Mouse (Mus musculus) MEL (cell line): ENCODE measurements at regions not wholly inside any gene's neighbourhood (a gene's known extent, or its start where the extent isn't known, plus 50 kb on each side); places are given as distances from the start of the nearest gene placed in this dataset.

Experiments used
- CHD2 ChIP-seq: IDR thresholded peaks from 2 replicates; pipeline ENCODE4 v1.6.1; 2011; ENCODE audit warnings: low read length, improper control_type of control experiment
- CTCF ChIP-seq, 3 experiments: IDR thresholded peaks in 2 of 3; conservative IDR thresholded peaks in 1 of 3; 2 replicates each; pipeline ENCODE4 v1.5.1; 2011 to 2012; ENCODE audit warnings: low read length in 3 of 3, low read depth in 2 of 3, mild to moderate bottlenecking in 2 of 3, improper control_type of control experiment in 1 of 3, inconsistent platforms in 1 of 3, mixed read lengths in 1 of 3, moderate library complexity in 1 of 3; ENCODE audit not compliant: control insufficient read depth in 1 of 3, insufficient read depth in 1 of 3, poor library complexity in 1 of 3, severe bottlenecking in 1 of 3
- E2F4 ChIP-seq: IDR thresholded peaks from 2 replicates; pipeline ENCODE4 v1.6.1; 2011; ENCODE audit warnings: low read depth, low read length, improper control_type of control experiment, borderline replicate concordance
- GABPA ChIP-seq: IDR thresholded peaks from 2 replicates; pipeline ENCODE4 v1.6.1; 2012; ENCODE audit warnings: low read depth, mild to moderate bottlenecking, inconsistent platforms, low read length, improper control_type of control experiment, moderate library complexity
- HCFC1 ChIP-seq: IDR thresholded peaks from 2 replicates; pipeline ENCODE4 v1.6.1; 2012; ENCODE audit warnings: low read depth, mild to moderate bottlenecking, inconsistent platforms, low read length, improper control_type of control experiment, moderate library complexity
- MYC ChIP-seq: IDR thresholded peaks from 2 replicates; pipeline ENCODE4 v1.6.1; 2011; ENCODE audit warnings: low read depth, mild to moderate bottlenecking, low read length, improper control_type of control experiment, moderate library complexity
- NELFE ChIP-seq: IDR thresholded peaks from 2 replicates; pipeline ENCODE4 v1.6.1; 2011; ENCODE audit warnings: low read depth, low read length, improper control_type of control experiment
- NRF1 ChIP-seq: IDR thresholded peaks from 2 replicates; pipeline ENCODE4 v1.6.1; 2014; ENCODE audit warnings: low read depth, mild to moderate bottlenecking, inconsistent platforms, low read length, improper control_type of control experiment, moderate library complexity; ENCODE audit not compliant: poor library complexity, insufficient read depth, severe bottlenecking
- POLR2A ChIP-seq, 2 experiments: IDR thresholded peaks; 2 replicates each; pipeline ENCODE4 v1.6.1; 2011 to 2012; ENCODE audit warnings: low read length in 2 of 2, mild to moderate bottlenecking in 2 of 2, control low read depth in 1 of 2, improper control_type of control experiment in 1 of 2, low read depth in 1 of 2, moderate library complexity in 1 of 2; ENCODE audit not compliant: control insufficient read depth in 1 of 2, insufficient read depth in 1 of 2, poor library complexity in 1 of 2
- RCOR1 ChIP-seq: IDR thresholded peaks from 2 replicates; pipeline ENCODE4 v1.6.1; 2012; ENCODE audit warnings: low read depth, mild to moderate bottlenecking, inconsistent platforms, low read length, improper control_type of control experiment
- TCF12 ChIP-seq: IDR thresholded peaks from 2 replicates; pipeline ENCODE4 v1.6.1; 2014; ENCODE audit warnings: low read depth, mild to moderate bottlenecking, inconsistent platforms, low read length, improper control_type of control experiment, moderate library complexity
- USF2 ChIP-seq, 2 experiments: IDR thresholded peaks; 2 replicates each; pipeline ENCODE4 v1.6.1; 2011 to 2012; ENCODE audit warnings: improper control_type of control experiment in 2 of 2, low read length in 2 of 2, borderline replicate concordance in 1 of 2, inconsistent platforms in 1 of 2, low read depth in 1 of 2, mild to moderate bottlenecking in 1 of 2; ENCODE audit not compliant: insufficient read depth in 1 of 2
- ZC3H11A ChIP-seq: IDR thresholded peaks from 2 replicates; pipeline ENCODE4 v1.6.1; 2012; ENCODE audit warnings: low read depth, mild to moderate bottlenecking, inconsistent platforms, low read length, improper control_type of control experiment

GRCm38 (mm10) chr3:133783060-133783459 is 238.1 kb upstream of the Tet2 start:
- TF ChIP-seq TCF12 (no peak), GABPA (no peak), CHD2 (no peak), USF2 (IDR thresholded peaks at IDR 0.05; ENCODE audit: borderline replicate concordance in 1 of 2, insufficient read depth in 1 of 2, low read depth in 1 of 2, low read length in 2 of 2) (no peak), MYC (no peak), ZC3H11A (no peak), CTCF (IDR thresholded peaks at IDR 0.05 in 2 of 3, conservative IDR thresholded peaks at IDR 0.05 in 1 of 3; ENCODE audit: control insufficient read depth in 1 of 3, insufficient read depth in 1 of 3, low read depth in 2 of 3, low read length in 3 of 3, poor library complexity in 1 of 3, severe bottlenecking in 1 of 3) (no peak), E2F4 (no peak), NELFE (no peak), POLR2A (IDR thresholded peaks at IDR 0.05; ENCODE audit: control insufficient read depth in 1 of 2, insufficient read depth in 1 of 2, low read depth in 1 of 2, low read length in 2 of 2, poor library complexity in 1 of 2) (no peak), RCOR1 (no peak), HCFC1 (no peak), NRF1 (no peak)
